Mouse (Mus musculus): ENCODE data around the gene Ranbp3. TPM values are rescaled to one million over a fixed set of nuclear protein-coding genes. Genes with fewer than 3 reads are reported as not detected.
A peak's percentile ranks its signal among the peaks of the same experiment; 100 is the strongest.
"Not testable (repeated sequence)": the region's sequence is repeated elsewhere in the genome, so short reads cannot be mapped to it uniquely, and the experiment has no call there.

Gene Ranbp3
- polyA plus RNA-seq (2014; fragmentation: Nextera tagmentation; extraction: Ambion mirVana), result 112 and 119 TPM in 2 replicates

DNA sequence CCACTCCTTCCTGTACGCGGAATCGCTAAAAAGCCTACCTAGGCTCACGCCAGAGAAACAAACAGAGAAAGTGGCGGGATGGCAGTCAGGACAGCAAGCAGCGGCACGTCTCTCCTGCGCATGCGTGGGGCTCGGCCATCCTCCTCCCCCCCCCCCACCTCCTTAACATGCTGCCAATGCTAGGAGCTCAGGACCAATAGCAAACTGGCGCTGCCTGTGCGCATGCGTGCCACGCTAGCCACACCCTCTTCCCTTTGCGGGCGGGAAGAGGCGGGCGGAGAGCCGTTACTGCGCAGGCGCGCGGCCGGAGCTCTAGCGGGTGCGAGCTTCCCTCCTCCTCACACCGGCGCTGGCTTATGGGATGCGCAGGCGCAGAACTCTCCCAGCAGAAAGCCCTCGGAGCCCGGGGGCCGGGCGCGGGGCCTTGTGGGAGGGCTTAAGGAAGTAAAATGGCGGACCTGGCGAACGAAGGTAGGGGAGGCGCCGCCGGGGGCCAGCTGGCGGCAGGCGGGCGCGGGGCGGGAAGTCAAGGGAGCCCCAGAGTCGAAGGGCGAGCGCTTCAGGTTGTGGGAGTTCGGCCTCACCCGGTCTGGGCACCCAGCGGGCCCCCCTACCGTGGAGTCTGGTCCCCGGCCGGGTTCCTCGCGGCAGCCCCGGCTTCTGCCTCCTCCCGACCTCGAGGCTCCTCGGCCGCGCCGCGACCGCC lies at the start of gene Ranbp3:
TSS of gene Ranbp3 (plus strand) at position 354 of the 706 bp plus-strand sequence.
- H3K9me3 ChIP-seq (ENCODE audit: control insufficient read depth, low read length), result no peaks in the 10 kb centered on the region
- ATAC-seq (ENCODE audit: insufficient read depth, low FRiP score, low TSS enrichment) (peak; percentile 88), DNase-seq (ENCODE audit: low spot score) (peak; percentile 100)
- H3K4me2 ChIP-seq (ENCODE audit: low read depth), result peak within 1 kb of the TSS; percentile 79
- peak within 1 kb of the TSS; percentile 73 for H3K27ac ChIP-seq (ENCODE audit: low read depth, low read length)
- peak within 1 kb of the TSS; percentile 98 for H3K4me3 ChIP-seq (ENCODE audit: low read depth, low read length)
- H3K36me3 ChIP-seq (ENCODE audit: control insufficient read depth, insufficient read depth, low read length), result 0 out of 2 replicates have a peak, but pooled peaks cover 8% of the 10 kb centered on the region
- peaks cover 14% of the 10 kb centered on the region for H3K4me1 ChIP-seq (ENCODE audit: control insufficient read depth, insufficient read depth, low read length)
- H3K9ac ChIP-seq (ENCODE audit: low read length), result peak within 1 kb of the TSS; percentile 97
- WGBS, result under 1% methylated on average over 58 of the region's 66 CpGs
- H3K27me3 ChIP-seq (ENCODE audit: control insufficient read depth, insufficient read depth, low read length), result no peaks in the 10 kb centered on the region

GRCm38 (mm10) chr17:56625495-56625894 lies 47.6 kb upstream of the Ranbp3 start:
- Histone ChIP-seq H3K27ac (ENCODE audit: low read depth, low read length) (no peak overlapping the region), H3K27me3 (ENCODE audit: control insufficient read depth, insufficient read depth, low read length) (no peaks in the 10 kb centered on the region), H3K4me3 (ENCODE audit: low read depth, low read length) (no peak overlapping the region), H3K4me2 (ENCODE audit: low read depth) (peak overlapping the region; percentile 95; the same call in 1 of the 2 replicates), H3K9ac (ENCODE audit: low read length) (no peak overlapping the region), H3K4me1 (ENCODE audit: control insufficient read depth, insufficient read depth, low read length) (peaks cover 13% of the 10 kb centered on the region), H3K36me3 (ENCODE audit: control insufficient read depth, insufficient read depth, low read length) (peaks cover 7% of the 10 kb centered on the region), H3K9me3 (ENCODE audit: control insufficient read depth, low read length) (no peaks in the 10 kb centered on the region)
- ATAC-seq (ENCODE audit: insufficient read depth, low FRiP score, low TSS enrichment), result no peak
- WGBS, result 91% methylated on average over 3 of the region's 3 CpGs
- no peak for DNase-seq (ENCODE audit: low spot score)

DNA sequence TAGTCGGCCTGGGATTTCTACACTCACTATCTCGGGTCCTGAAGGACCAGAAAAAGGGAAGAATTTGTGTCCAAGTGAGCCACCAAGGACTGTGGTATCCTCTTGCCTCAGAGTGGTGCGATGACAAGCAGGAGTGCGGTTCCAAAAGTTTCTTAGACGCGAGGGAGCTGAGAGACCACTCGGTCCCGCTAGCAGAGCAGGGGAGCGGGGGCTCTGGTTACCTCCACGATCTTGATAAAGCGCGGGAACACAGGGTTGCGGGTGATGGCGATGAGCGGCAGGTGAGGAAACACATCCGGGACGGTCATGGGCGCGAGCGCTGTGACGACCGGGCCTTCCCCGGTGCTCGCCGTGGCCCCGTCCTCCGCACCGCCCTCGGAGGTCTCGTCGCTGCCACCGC lies 46.8 kb upstream of the Ranbp3 start:
- H3K4me3 ChIP-seq (ENCODE audit: low read depth, low read length), result peak overlapping the region; percentile 91
- no peak for ATAC-seq (ENCODE audit: insufficient read depth, low FRiP score, low TSS enrichment)
- peak overlapping the region; percentile 83 for H3K9ac ChIP-seq (ENCODE audit: low read length)
- no peaks in the 10 kb centered on the region for H3K9me3 ChIP-seq (ENCODE audit: control insufficient read depth, low read length)
- H3K4me2 ChIP-seq (ENCODE audit: low read depth), result peak overlapping the region; percentile 95
- H3K27me3 ChIP-seq (ENCODE audit: control insufficient read depth, insufficient read depth, low read length), result no peaks in the 10 kb centered on the region
- WGBS, result 2% methylated on average over 32 of the region's 32 CpGs
- H3K27ac ChIP-seq (ENCODE audit: low read depth, low read length), result 0 out of 2 replicates have a peak overlapping the region, but pooled peaks have one; percentile 56
- no peak for DNase-seq (ENCODE audit: low spot score)
- peaks cover 13% of the 10 kb centered on the region for H3K4me1 ChIP-seq (ENCODE audit: control insufficient read depth, insufficient read depth, low read length)
- peaks cover 7% of the 10 kb centered on the region for H3K36me3 ChIP-seq (ENCODE audit: control insufficient read depth, insufficient read depth, low read length)

DNA sequence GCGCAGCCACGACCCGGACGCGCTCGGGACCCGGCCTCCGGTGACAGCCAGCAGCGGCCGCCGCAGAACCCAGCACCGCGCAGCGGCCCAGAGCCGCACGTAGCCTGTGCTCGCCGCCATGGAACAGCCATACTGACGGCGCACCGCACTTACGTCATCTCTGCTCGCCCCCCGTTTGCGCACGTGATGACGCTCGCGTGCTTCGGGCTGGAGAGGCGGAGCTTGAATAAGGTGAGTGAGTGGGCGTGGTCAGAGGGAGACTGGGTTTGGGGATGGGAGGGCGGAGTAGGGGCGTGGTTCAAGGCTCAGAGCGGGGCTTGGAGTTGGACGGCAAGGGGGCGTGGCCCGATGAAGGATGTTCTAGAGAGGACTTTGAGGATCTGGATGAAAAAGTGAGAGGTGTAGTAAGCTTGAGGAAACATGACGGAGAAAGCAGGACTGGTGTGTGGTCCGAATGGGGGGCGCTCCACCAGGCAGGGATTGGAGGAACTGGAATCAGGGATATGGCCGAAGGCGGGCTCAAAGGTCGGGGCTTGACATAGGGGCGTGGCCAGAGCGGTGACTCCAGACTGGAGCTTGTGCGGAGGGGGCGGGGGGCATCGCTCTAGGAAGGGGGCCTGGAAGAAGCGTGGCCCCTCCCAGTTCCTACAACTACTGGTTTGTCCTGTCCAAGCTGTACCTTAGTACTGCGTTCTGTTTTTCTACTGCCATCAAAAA lies 46.2 kb upstream of the Ranbp3 start, which contains the start of gene Lonp1:
TSS of gene Lonp1 (minus strand) at position 134 of the 717 bp plus-strand sequence.
- DNase-seq (ENCODE audit: low spot score), result peak; percentile 99
- peaks cover 3% of the 10 kb centered on the region for H3K36me3 ChIP-seq (ENCODE audit: control insufficient read depth, insufficient read depth, low read length)
- H3K27ac ChIP-seq (ENCODE audit: low read depth, low read length), result peak within 1 kb of the TSS; percentile 56; the same call in 1 of the 2 replicates
- H3K4me2 ChIP-seq (ENCODE audit: low read depth), result peak within 1 kb of the TSS; percentile 95
- under 1% methylated on average over 51 of the region's 51 CpGs for WGBS
- ATAC-seq (ENCODE audit: insufficient read depth, low FRiP score, low TSS enrichment), result peak; percentile 91
- peaks cover 13% of the 10 kb centered on the region for H3K4me1 ChIP-seq (ENCODE audit: control insufficient read depth, insufficient read depth, low read length)
- peak within 1 kb of the TSS; percentile 83 for H3K9ac ChIP-seq (ENCODE audit: low read length)
- no peaks in the 10 kb centered on the region for H3K9me3 ChIP-seq (ENCODE audit: control insufficient read depth, low read length)
- no peaks in the 10 kb centered on the region for H3K27me3 ChIP-seq (ENCODE audit: control insufficient read depth, insufficient read depth, low read length)
- H3K4me3 ChIP-seq (ENCODE audit: low read depth, low read length), result peak within 1 kb of the TSS; percentile 91

- H3K27me3 ChIP-seq (ENCODE audit: control insufficient read depth, insufficient read depth, low read length), result no peaks in the 10 kb centered on the region
- 13% methylated on average over 26 of the region's 26 CpGs for WGBS
- ATAC-seq (ENCODE audit: insufficient read depth, low FRiP score, low TSS enrichment) (peak; percentile 46), DNase-seq (ENCODE audit: low spot score) (peak; percentile 44)
- H3K9ac ChIP-seq (ENCODE audit: low read length), result peak within 1 kb of the TSS; percentile 83
- H3K4me2 ChIP-seq (ENCODE audit: low read depth), result peak within 1 kb of the TSS; percentile 66
- H3K4me1 ChIP-seq (ENCODE audit: control insufficient read depth, insufficient read depth, low read length), result peaks cover 13% of the 10 kb centered on the region
- peak within 1 kb of the TSS; percentile 91 for H3K4me3 ChIP-seq (ENCODE audit: low read depth, low read length)
- peak within 1 kb of the TSS; percentile 49; the same call in 1 of the 2 replicates for H3K27ac ChIP-seq (ENCODE audit: low read depth, low read length)
- peaks cover 2% of the 10 kb centered on the region; the same call in 1 of the 2 replicates for H3K36me3 ChIP-seq (ENCODE audit: control insufficient read depth, insufficient read depth, low read length)
- H3K9me3 ChIP-seq (ENCODE audit: control insufficient read depth, low read length), result no peaks in the 10 kb centered on the region
Observed at GRCm38 (mm10) chr17:56627530-56628277, 45.4 kb upstream of the Ranbp3 start, which contains the start of gene Catsperd. Catsperd (plus strand) TSS chr17:56628143.

DNA sequence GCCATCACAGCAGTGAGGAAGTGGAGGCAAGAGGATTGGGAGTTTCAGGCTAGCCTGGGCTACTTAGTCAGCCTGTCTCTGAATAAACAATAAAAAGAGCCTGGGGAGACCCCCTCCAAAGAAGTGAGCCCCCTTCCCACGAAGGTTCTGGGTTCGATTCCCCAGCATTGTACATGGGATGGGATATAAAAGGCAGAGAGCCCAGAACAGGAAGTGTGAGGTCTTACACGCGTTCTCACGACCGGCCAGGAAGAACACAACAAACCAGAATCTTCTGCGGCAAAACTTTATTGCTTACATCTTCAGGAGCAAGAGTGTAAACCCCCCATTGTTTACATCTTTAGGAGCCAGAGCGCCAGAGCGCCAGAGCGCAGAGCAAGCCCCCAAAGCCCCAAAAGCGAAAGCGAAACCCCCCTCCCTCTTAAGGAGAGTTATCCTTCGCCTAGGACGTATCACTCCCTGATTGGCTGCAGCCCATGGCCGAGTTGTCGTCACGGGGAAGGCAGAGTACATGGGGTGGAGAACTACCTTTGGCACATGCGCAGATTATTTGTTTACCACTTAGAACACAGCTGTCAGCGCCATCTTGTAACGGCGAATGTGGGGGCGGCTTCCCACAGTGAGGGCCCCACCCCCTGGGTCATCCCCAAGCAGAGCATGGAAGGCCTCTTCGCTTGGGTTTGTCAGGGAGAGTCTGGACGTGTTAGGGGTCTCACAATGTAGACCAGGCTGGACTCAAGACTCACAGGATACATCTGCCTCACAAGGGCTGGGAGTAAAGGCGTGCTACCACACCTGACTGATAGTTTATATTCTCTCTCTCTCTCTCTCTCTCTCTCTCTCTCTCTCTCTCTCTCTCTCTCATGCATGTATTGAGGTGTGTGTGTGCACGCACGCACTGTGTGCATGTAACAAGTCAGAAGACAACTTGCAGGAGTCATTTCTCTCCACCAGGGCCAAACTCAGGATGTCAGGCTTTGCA lies 43.0 kb upstream of the Ranbp3 start:
- not testable (repeated sequence) for H3K27me3 ChIP-seq (ENCODE audit: control insufficient read depth, insufficient read depth, low read length); ATAC-seq (ENCODE audit: insufficient read depth, low FRiP score, low TSS enrichment); H3K4me2 ChIP-seq (ENCODE audit: low read depth); H3K4me3 ChIP-seq (ENCODE audit: low read depth, low read length); H3K9ac ChIP-seq (ENCODE audit: low read length); H3K9me3 ChIP-seq (ENCODE audit: control insufficient read depth, low read length); DNase-seq (ENCODE audit: low spot score); H3K27ac ChIP-seq (ENCODE audit: low read depth, low read length); H3K36me3 ChIP-seq (ENCODE audit: control insufficient read depth, insufficient read depth, low read length)
- peaks cover 13% of the 10 kb centered on the region for H3K4me1 ChIP-seq (ENCODE audit: control insufficient read depth, insufficient read depth, low read length)
- 91% methylated on average over 27 of the region's 27 CpGs for WGBS

DNA sequence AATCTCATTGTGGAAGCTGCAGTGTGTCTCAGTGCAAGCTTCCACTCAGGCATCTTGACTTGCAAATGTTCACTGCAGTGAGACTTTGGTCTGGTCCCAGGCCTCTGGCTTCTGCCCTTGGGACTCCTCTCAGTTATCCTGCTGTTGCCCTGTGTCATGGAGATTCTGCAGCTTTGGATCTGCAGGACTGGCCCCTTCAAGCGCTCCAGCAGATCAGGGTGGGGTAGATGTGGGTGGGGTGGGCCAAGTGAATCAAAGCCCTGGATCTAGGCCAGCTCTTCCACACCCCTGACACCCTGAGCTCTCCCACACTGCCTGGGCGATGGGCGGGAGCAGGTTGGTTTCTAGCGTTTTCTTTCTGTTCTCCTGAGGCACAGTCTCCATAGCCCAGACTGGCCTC lies 41.3 kb upstream of the Ranbp3 start:
- ATAC-seq (ENCODE audit: insufficient read depth, low FRiP score, low TSS enrichment), result no peak
- Histone ChIP-seq H3K4me3 (ENCODE audit: low read depth, low read length) (no peak overlapping the region), H3K4me2 (ENCODE audit: low read depth) (no peak overlapping the region), H3K4me1 (ENCODE audit: control insufficient read depth, insufficient read depth, low read length) (peaks cover 4% of the 10 kb centered on the region), H3K36me3 (ENCODE audit: control insufficient read depth, insufficient read depth, low read length) (no peaks in the 10 kb centered on the region), H3K27ac (ENCODE audit: low read depth, low read length) (no peak overlapping the region), H3K9me3 (ENCODE audit: control insufficient read depth, low read length) (no peaks in the 10 kb centered on the region), H3K9ac (ENCODE audit: low read length) (no peak overlapping the region), H3K27me3 (ENCODE audit: control insufficient read depth, insufficient read depth, low read length) (no peaks in the 10 kb centered on the region)
- WGBS, result 46% methylated on average over 4 of the region's 4 CpGs
- no peak for DNase-seq (ENCODE audit: low spot score)
